Mouse (Mus musculus) spleen, postnatal 4 days (tissue): Measurements from ENCODE around the gene Cd300c.
"Not testable (repeated sequence)": the region's sequence is repeated elsewhere in the genome, so short reads cannot be mapped to it uniquely, and the experiment has no call there.

Experiments used
- DNase-seq, 2 experiments: peaks; one replicate each; pipeline ENCODE4 v3.0.0; 2022; ENCODE audit warnings: low spot score in 2 of 2

Cd300c gene

DNA sequence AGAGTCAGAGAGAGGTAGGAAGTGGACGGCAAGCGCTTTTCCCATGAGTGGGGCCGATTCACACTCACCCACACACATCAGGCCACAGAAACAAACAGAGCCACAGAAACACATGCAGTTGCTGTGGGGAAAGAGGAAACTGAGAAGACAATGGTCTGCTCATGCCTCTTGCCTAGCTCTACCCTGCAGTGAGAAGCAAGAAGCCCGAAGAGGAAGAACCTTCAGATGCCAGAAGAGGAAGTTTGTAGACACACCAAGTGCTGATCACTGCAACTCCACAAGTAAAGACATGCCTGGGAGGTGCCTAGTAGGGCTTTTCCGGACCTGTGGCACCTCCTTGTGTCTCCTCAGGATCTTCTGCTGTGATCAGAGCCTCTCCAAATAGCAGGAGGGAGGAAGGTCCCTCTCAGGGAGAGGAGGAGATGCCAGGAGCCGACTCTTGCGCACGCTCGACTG, at the start of gene Cd300c:
TSS of gene Cd300c (minus strand) at position 406 of the 456 bp plus-strand sequence.
- DNase-seq, result peak in 1 of 2 experiments; percentile 19

GRCm38 (mm10) chr11:115016093-115016492, 47.1 kb upstream of the Cd300c start, which contains the start of gene Cd300ld2:
TSS of gene Cd300ld2 (minus strand) at chr11:115016193.
- not testable (repeated sequence) for DNase-seq

DNA sequence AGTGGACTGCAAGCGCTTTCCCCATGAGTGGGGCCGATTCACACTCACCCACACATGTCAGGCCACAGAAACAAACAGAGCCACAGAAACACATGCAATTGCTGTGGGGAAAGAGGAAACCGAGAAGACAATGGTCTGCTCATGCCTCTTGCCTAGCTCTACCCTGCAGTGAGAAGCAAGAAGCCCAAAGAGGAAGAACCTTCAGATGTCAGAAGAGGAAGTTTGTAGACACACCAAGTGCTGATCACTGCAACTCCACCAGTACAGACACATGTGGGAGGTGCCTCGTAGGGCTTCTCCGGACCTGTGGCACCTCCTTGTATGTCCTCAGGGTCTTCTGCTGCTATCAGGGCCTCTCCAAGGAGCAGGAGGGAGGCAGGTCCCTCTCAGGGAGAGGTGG, 35.1 kb upstream of the Cd300c start:
- peak in 1 of 2 experiments; percentile 16 for DNase-seq

DNA sequence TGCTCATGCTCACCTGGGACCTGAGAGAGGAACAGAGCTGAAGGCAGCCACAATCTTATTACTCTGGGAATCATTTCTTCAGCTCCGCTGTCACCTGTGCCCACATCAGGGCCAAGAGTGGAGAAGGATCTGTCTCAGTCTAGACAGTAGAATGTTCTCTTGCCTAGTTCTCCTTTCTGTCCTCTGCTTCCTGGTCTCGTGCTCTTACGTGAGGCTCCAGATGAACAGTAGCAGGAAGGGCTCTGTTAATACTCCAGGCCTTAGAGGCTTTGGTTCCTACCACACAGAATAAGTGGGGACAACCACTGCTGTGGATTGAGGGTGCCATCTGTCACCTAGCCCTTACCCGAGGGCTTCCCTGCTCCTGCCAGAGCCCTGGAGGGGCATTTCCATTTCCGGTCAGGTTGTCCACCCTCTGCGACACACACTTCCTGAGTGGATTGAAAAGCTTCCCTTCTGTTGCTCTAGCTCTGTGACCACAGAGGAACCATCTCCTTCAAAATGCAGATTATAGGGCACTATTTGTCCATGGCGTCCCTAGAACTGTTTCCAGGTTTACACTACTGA, 32.6 kb upstream of the Cd300c start, which contains the start of gene Cd300c2:
TSS of gene Cd300c2 (minus strand) at position 407 of the 567 bp plus-strand sequence.
- DNase-seq, result no peak

GRCm38 (mm10) chr11:114989793-114990192, 20.8 kb upstream of the Cd300c start, which contains the start of gene Cd300ld:
TSS of gene Cd300ld (minus strand) at chr11:114989922.
- DNase-seq, result no peak

DNA sequence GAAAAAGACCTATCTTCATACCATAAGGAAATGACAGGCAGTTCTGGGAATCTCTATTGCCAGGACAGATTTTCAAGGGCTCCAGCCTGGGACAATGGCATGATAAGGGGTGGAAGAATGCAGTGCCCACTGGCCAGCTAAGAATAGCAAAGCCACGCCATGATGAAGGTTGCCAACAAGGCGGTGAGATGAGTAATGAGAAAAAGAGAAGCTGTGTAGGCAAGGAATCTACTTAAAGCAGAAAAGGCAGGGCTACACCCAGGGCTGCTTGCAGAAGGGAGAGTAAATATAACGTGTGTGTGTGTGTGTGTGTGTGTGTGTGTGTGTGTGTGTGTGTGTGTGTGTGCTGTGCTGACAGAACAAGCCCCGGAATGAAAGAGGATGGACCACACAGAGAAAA, 12.9 kb upstream of the Cd300c start:
- no peak for DNase-seq

- DNase-seq, result no peak
These were observed 3.8 kb upstream of the Cd300c start for GRCm38 (mm10) chr11:114972726-114973125.

- DNase-seq, result peak in 1 of 2 experiments; percentile 56
These were observed 3.7 kb downstream of the Cd300c start for GRCm38 (mm10) chr11:114965182-114965828.

DNA sequence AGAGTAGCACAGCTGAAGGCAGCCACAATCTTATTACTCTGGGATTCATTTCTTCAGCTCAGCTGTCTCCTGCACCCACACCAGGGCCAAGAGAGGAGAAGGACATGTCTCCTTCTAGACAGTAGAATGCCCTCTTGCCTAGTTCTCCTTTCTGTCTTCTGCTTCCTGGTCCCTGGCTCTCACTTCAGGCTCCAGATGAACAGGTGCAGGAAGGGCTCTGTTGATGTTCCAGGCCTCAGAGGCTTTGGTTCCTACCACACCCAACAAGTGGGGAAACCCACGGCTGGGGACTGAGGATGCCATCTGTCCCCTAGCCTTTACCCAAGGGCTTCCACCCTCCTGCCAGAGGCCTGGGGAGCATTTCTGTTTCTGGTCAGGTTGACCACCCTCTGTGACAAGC, 8.6 kb downstream of the Cd300c start:
- DNase-seq, result no peak

DNA sequence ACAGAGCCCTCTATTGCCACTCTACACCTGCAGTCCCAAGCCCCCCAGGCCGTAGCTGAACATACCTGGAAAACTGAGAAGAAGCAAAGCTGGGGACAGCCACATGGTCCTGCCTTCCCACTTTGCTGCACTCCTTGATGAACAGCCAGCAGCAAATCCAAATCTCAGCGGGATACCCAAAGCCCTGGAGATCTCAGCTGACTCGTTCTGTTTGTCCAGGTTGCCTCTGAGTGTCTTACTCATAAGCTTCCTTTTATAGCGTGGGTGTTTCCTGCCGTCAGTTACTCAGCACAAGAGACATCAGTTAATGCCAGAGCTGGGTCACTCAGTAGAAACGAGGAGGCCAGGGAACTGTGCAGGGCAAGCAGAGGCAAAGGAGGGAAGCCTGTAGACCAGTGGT, 34.8 kb downstream of the Cd300c start, which contains the start of gene Cd300lb:
TSS of gene Cd300lb (minus strand) at position 243 of the 400 bp plus-strand sequence.
- no peak for DNase-seq

DNA sequence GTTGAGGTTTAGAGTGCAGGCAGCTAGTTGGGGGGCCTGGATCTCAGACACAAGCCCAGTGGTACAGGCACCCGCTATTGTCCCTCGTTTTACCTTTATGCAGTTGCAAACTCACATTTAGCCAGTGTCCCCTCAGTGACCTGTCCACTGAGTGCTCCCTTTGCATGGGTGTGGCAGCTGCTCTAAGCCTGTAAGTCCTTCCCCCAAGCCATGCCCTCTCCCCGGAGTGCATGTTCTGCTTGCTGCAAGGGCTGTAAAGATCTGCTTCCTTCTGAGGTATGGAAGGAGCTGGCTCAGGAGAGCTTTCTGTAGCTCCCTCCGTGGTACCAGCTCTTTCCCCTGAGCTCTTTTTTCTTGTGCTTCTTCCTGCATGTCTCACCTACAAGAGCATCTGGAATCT, 35.4 kb downstream of the Cd300c start:
- DNase-seq, result no peak

GRCm38 (mm10) chr11:114931041-114931440, 37.9 kb downstream of the Cd300c start:
- DNase-seq, result no peak

DNA sequence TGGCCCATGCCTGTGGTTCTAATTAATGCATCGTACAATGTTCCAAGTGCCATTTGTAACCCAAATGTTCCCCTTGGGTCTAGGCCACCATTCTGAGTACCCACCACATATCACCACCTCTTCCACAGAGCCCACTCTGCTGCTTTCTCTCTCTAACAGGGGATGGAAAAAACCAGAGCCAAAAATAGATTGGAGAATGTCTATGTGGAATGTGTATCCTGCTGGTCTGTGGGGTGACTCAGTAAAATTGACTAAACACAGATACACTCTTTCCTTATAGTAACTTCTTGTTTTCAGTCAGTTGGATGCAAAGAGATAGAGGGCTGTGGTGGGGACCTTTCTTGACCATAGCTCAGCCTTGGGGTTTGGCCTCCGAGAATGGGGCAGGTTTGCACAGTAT, 39.4 kb downstream of the Cd300c start:
- DNase-seq, result peak in 1 of 2 experiments; percentile 5

DNA sequence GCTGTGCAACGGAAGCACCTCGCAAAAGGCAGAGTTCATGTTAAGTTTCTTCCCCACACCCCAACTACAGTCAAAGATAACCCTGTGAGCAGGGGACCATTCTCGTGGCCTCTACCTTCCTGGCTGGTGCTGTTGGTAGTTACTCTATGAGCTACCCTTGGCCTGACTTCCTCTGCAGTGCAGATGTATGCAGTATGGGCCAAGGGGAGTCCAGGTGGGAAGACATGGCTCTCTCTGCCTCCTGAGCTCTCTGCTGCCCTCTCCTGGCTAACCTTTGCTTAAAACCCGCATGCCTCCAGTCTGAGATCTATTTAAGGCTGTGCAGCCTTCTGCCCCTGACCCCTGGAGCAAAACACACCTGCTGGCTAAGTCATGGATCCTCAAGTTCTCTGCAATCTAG, 45.0 kb downstream of the Cd300c start:
- DNase-seq, result peak; percentile 37 to 78

GRCm38 (mm10) chr11:114922439-114922838, 46.5 kb downstream of the Cd300c start:
- DNase-seq, result no peak

GRCm38 (mm10) chr11:114917120-114917519, 51.8 kb downstream of the Cd300c start:
- no peak for DNase-seq

DNA sequence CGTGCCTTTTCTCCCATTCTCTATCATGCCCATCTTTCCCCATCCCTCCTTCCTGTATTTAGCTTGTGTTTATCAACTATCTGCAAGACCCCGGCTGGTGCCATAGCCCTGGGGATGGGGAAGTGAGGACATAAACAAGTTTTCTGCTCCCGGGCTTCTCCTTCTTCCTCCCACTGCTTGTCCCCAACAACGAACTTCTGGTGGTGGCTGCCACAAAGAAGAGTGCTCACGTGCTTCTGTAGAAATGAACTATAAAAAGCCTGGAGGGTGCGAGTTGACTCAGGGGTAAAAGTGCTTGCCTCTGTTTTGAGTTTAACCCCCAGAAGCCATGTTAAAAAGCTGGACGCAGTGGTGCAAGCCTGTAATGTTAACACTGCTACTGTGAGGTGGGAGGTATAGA, 54.0 kb downstream of the Cd300c start:
- DNase-seq, result no peak

- peak; percentile 71 to 82 for DNase-seq
These were observed 56.1 kb downstream of the Cd300c start for GRCm38 (mm10) chr11:114912847-114913246.

DNA sequence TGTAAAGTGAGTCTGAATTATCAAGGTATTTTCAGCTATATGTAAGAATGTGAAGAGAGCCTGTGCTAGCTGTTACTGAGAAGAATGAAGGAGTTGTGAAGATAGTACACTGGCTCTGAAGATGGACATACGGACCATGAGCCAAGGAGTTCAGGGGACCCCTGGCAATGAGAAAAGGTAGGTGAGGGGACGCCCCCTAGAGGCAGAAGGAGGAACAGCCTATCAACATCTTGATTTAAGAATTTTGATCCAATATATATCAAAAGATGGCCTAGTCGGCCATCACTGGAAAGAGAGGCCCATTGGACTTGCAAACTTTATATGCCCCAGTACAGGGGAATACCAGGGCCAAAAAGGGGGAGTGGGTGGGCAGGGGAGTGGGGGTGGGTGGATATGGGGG, 59.4 kb downstream of the Cd300c start:
- DNase-seq, result not testable (repeated sequence)

- no peak for DNase-seq
These were observed 60.9 kb downstream of the Cd300c start for GRCm38 (mm10) chr11:114908086-114908485.

DNA sequence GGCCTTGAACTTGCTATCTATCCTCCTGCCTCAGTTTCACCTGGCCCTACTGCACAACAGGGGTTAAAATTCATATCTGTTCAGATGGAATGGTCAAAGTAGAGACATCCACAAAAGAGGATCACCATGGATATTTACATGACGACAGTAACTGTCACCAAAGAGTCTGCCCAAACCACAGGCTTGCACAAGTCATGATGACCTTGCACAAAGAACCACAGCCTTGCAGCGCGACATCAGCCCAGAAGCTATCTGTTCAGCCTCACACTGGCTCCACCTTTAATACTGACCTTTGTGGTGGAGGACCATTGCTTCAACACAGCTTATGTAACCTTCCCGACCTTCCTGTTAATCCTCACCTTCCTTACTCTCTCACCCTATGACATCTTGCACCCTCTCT, 61.4 kb downstream of the Cd300c start:
- peak; percentile 39 to 66 for DNase-seq
